Mouse (Mus musculus) hindbrain, postnatal 0 days (tissue): ENCODE data around the gene Dctn1. TPM values are rescaled to one million over a fixed set of nuclear protein-coding genes. Genes with fewer than 3 reads are reported as not detected.

ENCODE experiments used
- ATAC-seq: fragments of 200-750 bp; cut with Nextera tagmentation; 2 replicates; pipeline ENCODE4 v1.8.0; 2017; ENCODE audit warnings: mild to moderate bottlenecking, moderate TSS enrichment, moderate library complexity
- DNase-seq: peaks from one replicate; pipeline ENCODE4 v3.0.0-alpha.2; 2015; ENCODE audit warnings: low spot score
- H3K27ac ChIP-seq: fragments of 300-500 bp; sonication (generic); 2 replicates; pipeline ENCODE4 v1.5.1; 2014; ENCODE audit warnings: mild to moderate bottlenecking
- H3K27me3 ChIP-seq: fragments of 300-500 bp; sonication (generic); 2 replicates; pipeline ENCODE4 v1.6.1; 2014; ENCODE audit warnings: low read length, mixed read lengths; ENCODE audit not compliant: insufficient read depth
- H3K36me3 ChIP-seq: fragments of 300-500 bp; sonication (generic); 2 replicates; pipeline ENCODE4 v1.6.1; 2014; ENCODE audit warnings: low read length, mixed read lengths; ENCODE audit not compliant: insufficient read depth
- H3K4me1 ChIP-seq: fragments of 300-500 bp; sonication (generic); 2 replicates; pipeline ENCODE4 v1.6.1; 2014; ENCODE audit warnings: antibody characterized with exemption, low read length, mixed read lengths; ENCODE audit not compliant: insufficient read depth
- H3K4me2 ChIP-seq: fragments of 300-500 bp; sonication (generic); 2 replicates; pipeline ENCODE4 v1.6.1; 2014; ENCODE audit warnings: low read depth, mild to moderate bottlenecking, low read length, moderate library complexity, mixed read lengths
- H3K4me3 ChIP-seq: fragments of 300-500 bp; sonication (generic); 2 replicates; pipeline ENCODE4 v1.5.1; 2014; ENCODE audit warnings: low read length
- H3K9ac ChIP-seq: fragments of 300-500 bp; sonication (generic); replicated peaks from 2 replicates; pipeline ENCODE4 v1.6.1; 2014; ENCODE audit warnings: mild to moderate bottlenecking, low read length, moderate library complexity, mixed read lengths
- H3K9me3 ChIP-seq: fragments of 300-500 bp; sonication (generic); 2 replicates; pipeline ENCODE4 v1.6.1; 2016; ENCODE audit warnings: low read length, mixed read lengths
- CTCF ChIP-seq: IDR thresholded peaks from 2 replicates; pipeline ENCODE4 v1.5.1; 2016; ENCODE audit warnings: antibody characterized with exemption, control low read depth, low read depth
- WGBS: fragments of 180-500 bp; shearing (Covaris S2); extraction: QIAGEN DNeasy Blood & Tissue Kit; methylation state at CpG from one replicate; pipeline ENCODE4 v1.1.7; 2014; 5-methylcytosine and 5-hydroxymethylcytosine counted together
- polyA plus RNA-seq: library from polyadenylated mRNA; unstranded; fragments of >200 nt; fragmentation: Nextera tagmentation; extraction: Ambion mirVana; gene quantifications from 2 replicates; pipeline ENCODE4 v1.2.1, GENCODE M21; 2015
- total RNA-seq: library from RNA; depleted of rRNA; stranded (reverse); fragments of >200 nt; gene quantifications from 2 replicates; pipeline ENCODE4 v1.2.3, GENCODE M21; 2014

The Dctn1 gene
- total and polyA plus RNA-seq, 2 experiments from 2014 or later = 132 to 153 TPM

DNA sequence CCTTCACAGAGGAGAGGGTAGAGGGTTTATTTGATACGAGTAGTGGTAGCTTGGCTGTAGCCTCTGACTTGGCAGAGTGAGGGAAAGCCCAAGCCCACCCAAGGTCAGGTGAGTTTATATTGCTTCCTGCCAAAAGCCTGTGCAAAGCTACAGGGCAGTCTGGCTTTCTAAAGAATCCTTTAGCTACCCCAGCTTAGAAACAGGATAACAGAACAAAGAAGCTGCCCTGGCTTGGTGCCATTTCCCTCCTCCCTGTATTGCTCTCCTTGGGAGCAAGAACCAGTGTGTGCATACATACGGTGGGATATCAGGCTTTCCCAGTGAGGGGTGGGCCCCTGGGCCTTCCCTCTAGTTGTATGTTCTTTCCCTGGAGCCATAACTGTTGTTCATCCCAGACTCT, 44.8 kb downstream of the Dctn1 start:
- no peaks in the 10 kb centered on the region for H3K36me3 ChIP-seq
- H3K27ac ChIP-seq = no peak overlapping the region
- H3K4me2 ChIP-seq = no peak overlapping the region
- H3K4me3 ChIP-seq = no peak overlapping the region
- H3K27me3 ChIP-seq = no peaks in the 10 kb centered on the region
- WGBS = 33% methylated on average over 2 of the region's 2 CpGs
- no peaks in the 10 kb centered on the region for H3K4me1 ChIP-seq
- no peak for TF ChIP-seq CTCF
- ATAC-seq = no peak
- no peak overlapping the region for H3K9ac ChIP-seq
- no peaks in the 10 kb centered on the region for H3K9me3 ChIP-seq
- DNase-seq = peak; percentile 25

GRCm38 (mm10) chr6:83211526-83211925, 45.8 kb downstream of the Dctn1 start:
- Histone ChIP-seq H3K4me3 (no peak overlapping the region), H3K9me3 (no peaks in the 10 kb centered on the region), H3K4me2 (no peak overlapping the region), H3K27ac (peak overlapping the region; percentile 21; the same call in 1 of the 2 replicates), H3K4me1 (no peaks in the 10 kb centered on the region), H3K27me3 (no peaks in the 10 kb centered on the region), H3K36me3 (no peaks in the 10 kb centered on the region), H3K9ac (no peak overlapping the region)
- DNase-seq (peak; percentile 27), ATAC-seq (no peak)
- TF ChIP-seq CTCF = no peak
- 29% methylated on average over 5 of the region's 5 CpGs for WGBS

- peak; percentile 98 for TF ChIP-seq CTCF
- Histone ChIP-seq H3K36me3 (no peaks in the 10 kb centered on the region), H3K27me3 (no peaks in the 10 kb centered on the region), H3K9me3 (no peaks in the 10 kb centered on the region), H3K27ac (0 out of 2 replicates have a peak overlapping the region, but pooled peaks have one; percentile 60), H3K4me1 (no peaks in the 10 kb centered on the region), H3K4me2 (no peak overlapping the region), H3K9ac (no peak overlapping the region), H3K4me3 (no peak overlapping the region)
- ATAC-seq (peak; percentile 95), DNase-seq (peak; percentile 90)
- WGBS = 10% methylated on average over 7 of the region's 7 CpGs
These were observed 49.4 kb downstream of the Dctn1 start for GRCm38 (mm10) chr6:83215002-83215666.

DNA sequence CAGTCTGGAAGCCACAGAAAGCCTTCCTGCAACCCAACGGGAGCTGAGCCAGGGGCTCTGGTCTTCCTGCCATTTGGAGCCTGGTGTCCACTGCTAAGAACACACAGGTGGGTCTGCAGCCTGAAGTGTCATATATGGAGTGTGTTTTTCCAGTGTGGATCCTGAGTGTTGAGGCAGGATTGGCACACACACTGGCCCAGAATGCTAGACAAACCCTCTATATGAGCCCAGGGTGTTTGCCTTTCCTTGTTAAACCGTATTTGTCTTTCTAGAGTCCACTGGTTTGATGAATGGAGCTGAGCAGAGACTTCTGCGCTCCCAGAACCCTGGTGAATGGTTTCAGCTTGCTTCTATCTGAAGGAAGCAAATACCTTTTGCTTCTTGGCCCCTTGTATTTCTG, 54.1 kb downstream of the Dctn1 start, which contains the start of gene Slc4a5:
TSS of gene Slc4a5 (plus strand) at position 15 of the 400 bp plus-strand sequence.
- Histone ChIP-seq H3K4me1 (no peaks in the 10 kb centered on the region), H3K36me3 (no peaks in the 10 kb centered on the region), H3K27ac (no peak within 1 kb of the TSS), H3K4me3 (no peak within 1 kb of the TSS), H3K4me2 (no peak within 1 kb of the TSS), H3K9me3 (no peaks in the 10 kb centered on the region), H3K27me3 (no peaks in the 10 kb centered on the region), H3K9ac (no peak within 1 kb of the TSS)
- no peak for TF ChIP-seq CTCF
- DNase-seq (no peak), ATAC-seq (no peak)
- 80% methylated on average over 3 of the region's 3 CpGs for WGBS

- Histone ChIP-seq H3K27me3 (no peaks in the 10 kb centered on the region), H3K9ac (no peak overlapping the region), H3K4me3 (no peak overlapping the region), H3K9me3 (no peaks in the 10 kb centered on the region), H3K27ac (no peak overlapping the region), H3K4me2 (no peak overlapping the region), H3K36me3 (no peaks in the 10 kb centered on the region), H3K4me1 (peaks cover 5% of the 10 kb centered on the region)
- 39% methylated on average over 2 of the region's 2 CpGs for WGBS
- DNase-seq (no peak), ATAC-seq (no peak)
- no peak for TF ChIP-seq CTCF
These were observed 65.8 kb downstream of the Dctn1 start for GRCm38 (mm10) chr6:83231486-83231885.

DNA sequence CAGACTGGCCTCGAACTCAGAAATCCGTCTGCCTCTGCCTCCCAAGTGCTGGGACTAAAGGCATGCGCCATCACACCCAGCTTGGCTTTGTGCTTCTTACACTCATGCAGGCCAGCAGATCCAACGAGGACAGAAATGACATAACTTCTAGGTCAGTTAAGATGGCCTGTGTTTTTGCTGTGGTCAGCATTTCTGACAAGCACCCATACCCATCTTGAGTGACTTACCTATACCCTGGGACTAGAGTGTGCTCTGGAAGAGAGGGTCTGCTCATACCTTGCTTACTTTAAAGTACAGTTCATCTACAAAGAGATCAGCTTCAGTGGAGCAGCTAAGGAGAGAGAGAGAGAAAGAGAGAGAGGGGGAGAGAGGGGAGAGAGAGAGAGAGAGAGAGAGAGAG, 67.6 kb downstream of the Dctn1 start:
- WGBS = 76% methylated on average over 4 of the region's 4 CpGs
- Histone ChIP-seq H3K27me3 (no peaks in the 10 kb centered on the region), H3K4me1 (peaks cover 5% of the 10 kb centered on the region), H3K36me3 (no peaks in the 10 kb centered on the region), H3K27ac (no peak overlapping the region), H3K4me3 (no peak overlapping the region), H3K9me3 (no peaks in the 10 kb centered on the region), H3K9ac (no peak overlapping the region), H3K4me2 (no peak overlapping the region)
- ATAC-seq (no peak), DNase-seq (no peak)
- no peak for TF ChIP-seq CTCF

- no peaks in the 10 kb centered on the region for H3K36me3 ChIP-seq
- peak overlapping the region; percentile 33; the same call in 1 of the 2 replicates for H3K4me2 ChIP-seq
- WGBS = 4% methylated on average over 14 of the region's 14 CpGs
- ATAC-seq = peak; percentile 47; the same call in 1 of the 2 replicates
- TF ChIP-seq CTCF = no peak
- no peaks in the 10 kb centered on the region for H3K27me3 ChIP-seq
- H3K27ac ChIP-seq = no peak overlapping the region
- no peaks in the 10 kb centered on the region for H3K9me3 ChIP-seq
- peaks cover 5% of the 10 kb centered on the region for H3K4me1 ChIP-seq
- H3K4me3 ChIP-seq = no peak overlapping the region
- no peak for DNase-seq
- H3K9ac ChIP-seq = no peak overlapping the region
These were observed 68.6 kb downstream of the Dctn1 start for GRCm38 (mm10) chr6:83234280-83234741.
